Mouse (Mus musculus) brain, adult 2 months (tissue): Measurements from ENCODE around the gene Lce1a2.

ENCODE experiments used
- DNase-seq: peaks from one replicate; pipeline ENCODE4 v3.0.0; 2011; ENCODE audit warnings: low read depth, low spot score

Lce1a2 gene

GRCm38 (mm10) chr3:92670215-92670614, at the start of gene Lce1a2:
TSS of gene Lce1a2 (minus strand) at chr3:92670315.
- no peak for DNase-seq

- no peak for DNase-seq
Measured at GRCm38 (mm10) chr3:92715122-92715521, 45.0 kb upstream of the Lce1a2 start.

- no peak for DNase-seq
Measured at GRCm38 (mm10) chr3:92708974-92709373, 38.9 kb upstream of the Lce1a2 start, which contains the start of gene Lce1e. TSS of gene Lce1e (minus strand) at chr3:92709074.

- DNase-seq, result no peak
Measured at GRCm38 (mm10) chr3:92694613-92695012, 24.5 kb upstream of the Lce1a2 start.

- peak; percentile 2 for DNase-seq
Measured at GRCm38 (mm10) chr3:92691688-92692087, 21.6 kb upstream of the Lce1a2 start.

GRCm38 (mm10) chr3:92689154-92689553, 19.0 kb upstream of the Lce1a2 start:
- DNase-seq, result peak; percentile 4

GRCm38 (mm10) chr3:92687110-92687509, 17.0 kb upstream of the Lce1a2 start, which contains the start of gene Lce1d:
TSS of gene Lce1d (minus strand) at chr3:92687210.
- DNase-seq, result no peak

- DNase-seq, result no peak
Measured at GRCm38 (mm10) chr3:92678947-92679346, 8.8 kb upstream of the Lce1a2 start, which contains the start of gene Lce1c. TSS of gene Lce1c (plus strand) at chr3:92679247.

- DNase-seq, result no peak
Measured at GRCm38 (mm10) chr3:92656826-92657225, 13.3 kb downstream of the Lce1a2 start, which contains the start of gene Lce1b. TSS of gene Lce1b (minus strand) at chr3:92656926.

GRCm38 (mm10) chr3:92648207-92648606, 21.9 kb downstream of the Lce1a2 start, which contains the start of gene Lce1a1:
TSS of gene Lce1a1 (minus strand) at chr3:92648307.
- no peak for DNase-seq

- no peak for DNase-seq
Measured at GRCm38 (mm10) chr3:92639854-92640253, 30.3 kb downstream of the Lce1a2 start.

- DNase-seq, result no peak
Measured at GRCm38 (mm10) chr3:92638653-92638991, 31.5 kb downstream of the Lce1a2 start.

GRCm38 (mm10) chr3:92637745-92638652, 32.1 kb downstream of the Lce1a2 start:
- DNase-seq, result no peak

GRCm38 (mm10) chr3:92621560-92621959, 48.6 kb downstream of the Lce1a2 start, which contains the start of gene Lce6a:
TSS of gene Lce6a (minus strand) at chr3:92621660.
- DNase-seq, result no peak
